Mouse (Mus musculus): Measurements from ENCODE around the gene Rapgef6.
A peak's percentile ranks its signal among the peaks of the same experiment; 100 is the strongest.

Rapgef6 gene

DNA sequence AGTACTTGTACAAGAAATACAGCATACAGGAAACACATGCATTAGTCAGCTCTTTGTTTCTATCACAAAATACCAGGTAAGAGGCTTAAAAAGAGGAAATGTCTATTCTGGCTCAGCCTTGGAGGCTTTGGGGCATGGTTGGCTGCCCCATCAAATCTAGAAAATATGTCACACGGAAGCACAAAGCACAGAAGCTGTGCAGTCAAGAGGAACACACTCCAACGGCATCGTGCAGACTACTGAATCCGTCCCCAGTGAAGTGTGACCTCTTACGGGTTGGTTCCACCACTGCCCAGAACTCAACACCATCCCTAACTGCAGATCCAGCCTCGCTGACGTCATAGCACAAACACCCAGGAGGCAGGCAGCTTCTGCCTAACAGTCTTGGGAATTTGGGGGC is 210.9 kb downstream of the Rapgef6 start:
- DNase-seq (ENCODE audit: low spot score in 2 of 2): peak in 1 of 2 experiments; percentile 29

- DNase-seq (ENCODE audit: low spot score in 2 of 2): no peak
These were observed 212.5 kb downstream of the Rapgef6 start for GRCm38 (mm10) chr11:54735114-54735513.

- DNase-seq (ENCODE audit: low spot score in 2 of 2): no peak
These were observed 214.3 kb downstream of the Rapgef6 start for GRCm38 (mm10) chr11:54736903-54737302.

DNA sequence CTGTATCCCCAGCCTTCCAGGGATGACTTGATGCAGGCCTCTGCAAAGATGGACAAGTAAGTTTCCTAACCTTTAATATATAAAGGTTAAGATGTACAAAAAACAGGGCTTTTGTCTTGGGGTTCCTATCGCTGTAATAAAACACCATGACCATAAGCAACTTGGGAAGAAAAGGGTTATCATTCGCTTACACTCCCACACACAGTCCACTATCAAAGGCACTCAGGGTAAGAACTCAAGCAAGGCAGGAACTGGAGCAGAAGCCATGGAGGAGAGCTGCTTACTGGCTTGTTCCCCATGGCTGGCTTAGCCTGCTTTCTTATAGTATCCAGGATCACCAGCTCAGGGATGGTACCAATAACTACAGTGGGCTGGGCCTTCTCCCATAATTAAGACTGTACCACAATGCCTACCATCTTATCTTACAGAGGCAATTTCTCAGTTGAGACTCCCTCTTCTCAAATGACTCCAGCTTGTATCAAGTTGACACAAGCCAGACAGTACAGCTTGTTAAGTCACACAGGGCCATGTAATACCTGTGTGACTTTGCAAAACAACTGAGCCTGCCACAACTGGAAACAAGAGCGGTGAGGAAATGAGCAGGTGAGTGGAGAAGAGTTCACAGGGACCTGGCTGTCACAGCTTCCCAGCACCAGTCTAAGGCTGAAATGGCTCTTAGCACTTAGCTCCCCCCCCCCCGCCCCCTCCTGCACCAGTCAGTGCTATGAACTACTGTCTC is 216.5 kb downstream of the Rapgef6 start:
- no peak for DNase-seq (ENCODE audit: low spot score in 2 of 2)

DNA sequence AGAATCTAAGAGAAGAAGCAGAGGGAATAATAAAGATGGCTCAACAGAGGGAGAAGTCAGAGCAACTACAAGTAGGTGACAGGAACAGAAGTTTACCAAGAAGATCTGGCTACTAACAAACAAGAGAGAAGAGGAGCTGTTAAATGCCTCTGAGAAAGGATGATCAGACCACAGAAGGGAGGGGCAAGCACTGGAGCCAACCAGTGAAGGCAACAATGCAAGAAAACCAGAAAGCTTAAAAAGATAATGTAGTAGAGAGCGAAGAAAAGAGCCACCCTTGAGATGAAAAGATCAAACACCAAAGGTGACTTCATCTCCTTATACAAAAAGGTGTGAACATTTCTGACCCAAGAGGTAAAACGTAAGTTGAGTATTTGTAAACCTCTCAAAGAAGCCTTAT is 218.7 kb downstream of the Rapgef6 start:
- DNase-seq (ENCODE audit: low spot score in 2 of 2): no peak

- no peak for DNase-seq (ENCODE audit: low spot score in 2 of 2)
These were observed 221.6 kb downstream of the Rapgef6 start for GRCm38 (mm10) chr11:54744231-54744630.
